Mouse (Mus musculus) small intestine, adult 2 months (tissue): ENCODE results near the gene 2210408I21Rik. TPM values are rescaled to one million over a fixed set of nuclear protein-coding genes. Genes with fewer than 3 reads are reported as not detected.

Source experiments
- H3K27ac ChIP-seq: fragments of 200-500 bp; 2 replicates; pipeline ENCODE4 v1.5.1; 2012; ENCODE audit warnings: low read depth, low read length, control low read depth, inconsistent platforms; ENCODE audit not compliant: insufficient read depth
- H3K27me3 ChIP-seq: fragments of 200-500 bp; 2 replicates; pipeline ENCODE4 v1.6.1; 2012; ENCODE audit warnings: mild to moderate bottlenecking, moderate library complexity, low read length, inconsistent platforms; ENCODE audit not compliant: control insufficient read depth, insufficient read depth
- H3K36me3 ChIP-seq: fragments of 200-500 bp; 2 replicates; pipeline ENCODE4 v1.6.1; 2012; ENCODE audit warnings: mild to moderate bottlenecking, low read length, control low read depth, inconsistent platforms; ENCODE audit not compliant: control insufficient read depth, insufficient read depth
- H3K4me1 ChIP-seq: fragments of 200-500 bp; 2 replicates; pipeline ENCODE4 v1.6.1; 2012; ENCODE audit warnings: low read length, inconsistent platforms, mixed read lengths; ENCODE audit not compliant: control insufficient read depth, insufficient read depth, insufficient read length
- H3K4me3 ChIP-seq: fragments of 200-500 bp; 2 replicates; pipeline ENCODE4 v1.5.1; 2012; ENCODE audit warnings: low read depth, mild to moderate bottlenecking, control low read depth, inconsistent platforms, low read length, moderate library complexity
- CTCF ChIP-seq: fragments of 200-500 bp; IDR thresholded peaks from 2 replicates; pipeline ENCODE4 v1.5.1; 2012; ENCODE audit warnings: low read depth, mild to moderate bottlenecking, control low read depth, inconsistent platforms, low read length, moderate library complexity, mixed read lengths; ENCODE audit not compliant: insufficient replicate concordance, insufficient read length; ENCODE audit errors: extremely low read depth
- POLR2A ChIP-seq: fragments of 200-500 bp; IDR thresholded peaks from 2 replicates; pipeline ENCODE4 v1.6.1; 2012; ENCODE audit warnings: low read depth, mild to moderate bottlenecking, control low read depth, inconsistent platforms, low read length, moderate library complexity
- WGBS: fragments of 180-500 bp; shearing (Covaris S2); methylation state at CpG from one replicate; pipeline ENCODE4 v1.1.7; 2018; 5-methylcytosine and 5-hydroxymethylcytosine counted together
- polyA plus RNA-seq: library from polyadenylated mRNA; depleted of rRNA; stranded (reverse); fragments of >200 nt; gene quantifications from 2 replicates; pipeline ENCODE4 v1.2.3, GENCODE M21; 2012

The 2210408I21Rik gene
- polyA plus RNA-seq, 1 experiment, result 0.09 TPM

DNA sequence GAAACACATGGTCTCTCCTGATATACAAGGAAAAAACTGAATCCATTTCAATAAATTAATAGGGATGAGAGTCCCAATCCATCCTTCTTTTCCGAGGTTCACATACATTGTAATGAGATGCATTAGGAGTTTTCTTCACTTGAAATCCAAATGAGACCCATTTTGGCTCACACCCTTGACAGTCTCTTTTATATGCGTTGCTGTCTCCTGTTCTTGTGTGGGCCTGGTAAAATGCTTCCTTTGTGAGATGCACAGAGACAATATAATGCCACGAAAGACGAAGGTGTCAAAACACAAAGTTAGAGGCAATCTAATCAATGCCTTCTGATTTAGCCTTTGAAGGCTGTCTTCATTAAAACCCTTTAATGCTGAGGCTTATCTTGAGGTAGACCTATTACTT is 252.8 kb downstream of the 2210408I21Rik start:
- no peak overlapping the region for H3K27ac ChIP-seq
- TF ChIP-seq CTCF (no peak), POLR2A (no peak)
- no peaks in the 10 kb centered on the region for H3K27me3 ChIP-seq
- 83% methylated on average over 4 of the region's 4 CpGs for WGBS
- no peak overlapping the region for H3K4me3 ChIP-seq
- no peaks in the 10 kb centered on the region for H3K4me1 ChIP-seq
- no peaks in the 10 kb centered on the region for H3K36me3 ChIP-seq

DNA sequence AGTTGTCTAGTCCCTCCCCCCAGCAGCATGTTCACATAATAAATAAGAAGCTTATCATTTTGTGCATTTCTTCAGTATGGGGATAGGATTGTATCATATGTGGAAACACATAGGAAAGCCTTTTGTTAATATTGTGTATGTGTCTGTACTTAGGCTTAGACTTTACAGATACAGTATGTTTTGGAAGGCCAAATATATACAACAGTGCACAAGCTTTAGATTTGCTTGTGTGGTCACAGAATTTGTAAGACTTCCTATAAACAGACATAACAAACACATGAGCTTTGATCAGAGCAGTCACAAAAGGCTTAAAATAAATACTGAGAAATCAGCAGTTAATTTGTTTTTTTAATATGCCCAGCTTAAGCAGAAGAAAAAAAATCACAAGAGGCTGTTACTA is 253.9 kb downstream of the 2210408I21Rik start:
- TF ChIP-seq CTCF (no peak), POLR2A (no peak)
- H3K4me3 ChIP-seq, result no peak overlapping the region
- no peaks in the 10 kb centered on the region for H3K4me1 ChIP-seq
- no peaks in the 10 kb centered on the region for H3K27me3 ChIP-seq
- H3K36me3 ChIP-seq, result no peaks in the 10 kb centered on the region
- H3K27ac ChIP-seq, result no peak overlapping the region

DNA sequence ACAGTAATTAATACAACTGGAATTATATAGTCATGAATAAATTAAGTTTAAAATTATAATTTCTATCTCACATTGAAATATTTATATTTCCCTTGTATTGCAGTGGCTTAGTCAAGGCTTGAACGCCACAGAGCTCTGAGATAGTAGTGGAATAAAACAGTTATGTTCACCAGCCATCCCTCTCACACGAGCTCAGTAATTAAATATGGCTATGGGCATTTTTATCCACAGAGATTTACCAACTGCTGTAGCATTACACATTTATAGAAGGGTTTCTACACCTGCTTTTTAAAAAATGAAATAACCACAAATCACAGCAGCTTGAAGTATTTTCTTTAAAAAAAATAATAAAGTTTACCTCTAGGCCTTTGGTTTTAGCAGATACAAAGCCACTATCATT is 261.0 kb downstream of the 2210408I21Rik start:
- H3K4me1 ChIP-seq, result no peaks in the 10 kb centered on the region
- no peak overlapping the region for H3K27ac ChIP-seq
- H3K4me3 ChIP-seq, result no peak overlapping the region
- TF ChIP-seq POLR2A, result no peak
- no peaks in the 10 kb centered on the region for H3K36me3 ChIP-seq
- WGBS, result 72% methylated on average over 2 of the region's 2 CpGs
- no peaks in the 10 kb centered on the region for H3K27me3 ChIP-seq

DNA sequence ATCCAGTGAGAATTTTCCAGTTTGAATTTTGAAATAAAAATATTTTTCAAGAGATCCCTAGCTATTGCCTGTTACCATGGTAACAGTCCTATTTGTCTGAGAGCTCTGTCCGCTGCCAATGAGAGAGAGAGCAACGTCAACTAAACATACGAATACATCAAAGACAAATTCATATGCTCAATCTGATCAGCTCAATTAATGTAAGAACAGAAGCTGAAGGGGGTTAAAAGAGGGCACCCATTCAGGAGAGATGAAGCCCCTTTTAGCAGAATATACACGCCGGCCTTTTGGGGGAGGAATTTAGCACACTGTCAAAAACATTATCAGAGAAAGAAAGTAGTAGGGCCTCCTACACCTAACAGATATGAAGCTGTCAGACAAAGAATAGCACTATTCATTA is 261.6 kb downstream of the 2210408I21Rik start:
- Histone ChIP-seq H3K36me3 (no peaks in the 10 kb centered on the region), H3K27ac (no peak overlapping the region), H3K27me3 (no peaks in the 10 kb centered on the region), H3K4me1 (no peaks in the 10 kb centered on the region), H3K4me3 (no peak overlapping the region)
- 79% methylated on average over 5 of the region's 5 CpGs for WGBS
- no peak for TF ChIP-seq POLR2A
- no peak for TF ChIP-seq CTCF

DNA sequence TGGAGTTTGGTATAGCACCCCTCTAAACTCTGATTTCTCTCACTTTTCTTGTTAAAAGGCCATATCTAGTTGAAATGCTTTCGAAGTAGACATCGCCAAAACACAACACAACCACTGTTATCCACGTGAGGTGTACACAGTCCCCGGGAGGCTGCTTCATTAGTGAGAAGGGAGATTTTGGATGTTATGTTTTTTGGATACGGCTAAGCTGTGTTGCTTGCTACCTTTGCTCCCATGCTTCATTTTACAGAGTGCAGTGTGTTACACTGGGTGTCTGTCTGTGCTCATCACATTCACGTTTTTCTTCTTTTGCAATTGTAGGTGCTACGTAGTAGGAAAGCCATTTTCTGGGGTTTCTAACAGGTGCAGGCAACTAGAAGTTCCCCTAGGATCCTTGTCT is 262.3 kb downstream of the 2210408I21Rik start:
- Histone ChIP-seq H3K36me3 (no peaks in the 10 kb centered on the region), H3K27ac (no peak overlapping the region), H3K4me3 (no peak overlapping the region), H3K4me1 (no peaks in the 10 kb centered on the region), H3K27me3 (no peaks in the 10 kb centered on the region)
- TF ChIP-seq POLR2A, result no peak
- TF ChIP-seq CTCF, result no peak
- 86% methylated on average over 7 of the region's 7 CpGs for WGBS

DNA sequence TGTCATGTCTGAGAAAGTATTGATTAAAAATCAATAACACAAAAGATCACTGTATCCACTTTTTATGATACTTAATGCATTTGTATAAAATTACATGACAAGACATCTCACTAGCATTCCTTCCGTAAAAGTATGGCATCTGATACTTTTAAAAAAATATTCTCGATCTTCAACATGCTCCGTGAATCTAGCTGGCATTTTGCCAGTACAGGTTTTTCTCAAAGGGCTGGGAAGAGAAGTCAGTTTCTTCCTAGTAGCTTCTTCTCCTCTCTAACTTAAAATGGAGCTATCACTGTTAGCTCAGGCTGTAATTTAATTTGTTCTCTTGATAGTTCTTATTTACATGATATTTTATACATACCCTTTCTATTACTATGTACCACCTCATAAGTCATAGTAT is 263.1 kb downstream of the 2210408I21Rik start:
- Histone ChIP-seq H3K27me3 (no peaks in the 10 kb centered on the region), H3K27ac (no peak overlapping the region), H3K4me3 (no peak overlapping the region), H3K36me3 (no peaks in the 10 kb centered on the region), H3K4me1 (no peaks in the 10 kb centered on the region)
- 86% methylated on average over 3 of the region's 3 CpGs for WGBS
- TF ChIP-seq POLR2A (no peak), CTCF (no peak)

DNA sequence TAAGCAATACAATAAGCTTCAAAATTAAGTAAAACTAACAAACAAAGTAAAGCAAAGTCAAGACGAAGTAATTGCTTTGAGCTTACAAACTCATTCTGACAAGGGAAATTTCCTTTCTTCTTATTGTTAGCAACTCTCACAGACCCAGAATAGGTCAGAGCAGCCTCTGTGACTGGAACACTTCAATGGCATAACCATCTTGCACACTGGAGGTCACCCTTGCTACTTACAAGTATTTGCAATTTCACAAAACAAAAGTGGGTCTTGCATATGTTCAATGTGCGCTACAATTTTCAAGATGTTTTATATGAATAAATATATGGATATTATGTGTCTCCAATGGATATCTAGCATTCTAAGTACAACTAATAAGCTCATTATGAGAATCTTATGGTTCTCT is 265.4 kb downstream of the 2210408I21Rik start:
- Histone ChIP-seq H3K4me1 (no peaks in the 10 kb centered on the region), H3K4me3 (no peak overlapping the region), H3K27me3 (no peaks in the 10 kb centered on the region), H3K27ac (no peak overlapping the region), H3K36me3 (no peaks in the 10 kb centered on the region)
- WGBS, result 83% methylated on average over 2 of the region's 2 CpGs
- TF ChIP-seq POLR2A, result no peak

DNA sequence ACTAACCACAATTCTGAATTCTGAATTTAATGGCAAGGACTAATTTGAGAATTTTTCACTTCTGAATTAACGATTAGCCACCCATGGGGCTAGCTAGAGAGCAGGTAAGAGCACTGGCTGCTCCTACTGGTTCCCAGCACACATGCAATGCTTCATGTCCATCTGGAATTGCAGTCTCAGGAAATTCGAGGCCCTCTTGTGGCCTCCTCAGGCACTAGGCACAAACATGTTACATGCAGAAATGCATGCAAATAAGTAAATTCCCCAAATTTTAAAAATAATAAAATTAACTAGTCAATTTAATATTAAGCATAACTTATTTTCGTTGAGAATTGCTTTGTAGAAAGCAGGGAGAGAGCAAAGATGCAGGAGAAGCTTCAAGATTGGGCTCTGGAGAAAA is 273.2 kb downstream of the 2210408I21Rik start:
- Histone ChIP-seq H3K4me1 (no peaks in the 10 kb centered on the region), H3K27ac (no peak overlapping the region), H3K27me3 (no peaks in the 10 kb centered on the region), H3K36me3 (no peaks in the 10 kb centered on the region), H3K4me3 (no peak overlapping the region)
- TF ChIP-seq POLR2A (no peak), CTCF (no peak)
- WGBS, result 53% methylated on average over 3 of the region's 3 CpGs
